Mouse (Mus musculus): ENCODE results near the gene Zswim1. TPM values are rescaled to one million over a fixed set of nuclear protein-coding genes. Genes with fewer than 3 reads are reported as not detected.
"Not testable (repeated sequence)": the region's sequence is repeated elsewhere in the genome, so short reads cannot be mapped to it uniquely, and the experiment has no call there.

The Zswim1 gene
- total RNA-seq, 4 experiments from 2014 or later: 22.2 to 25.1 (median 22.9) TPM

DNA sequence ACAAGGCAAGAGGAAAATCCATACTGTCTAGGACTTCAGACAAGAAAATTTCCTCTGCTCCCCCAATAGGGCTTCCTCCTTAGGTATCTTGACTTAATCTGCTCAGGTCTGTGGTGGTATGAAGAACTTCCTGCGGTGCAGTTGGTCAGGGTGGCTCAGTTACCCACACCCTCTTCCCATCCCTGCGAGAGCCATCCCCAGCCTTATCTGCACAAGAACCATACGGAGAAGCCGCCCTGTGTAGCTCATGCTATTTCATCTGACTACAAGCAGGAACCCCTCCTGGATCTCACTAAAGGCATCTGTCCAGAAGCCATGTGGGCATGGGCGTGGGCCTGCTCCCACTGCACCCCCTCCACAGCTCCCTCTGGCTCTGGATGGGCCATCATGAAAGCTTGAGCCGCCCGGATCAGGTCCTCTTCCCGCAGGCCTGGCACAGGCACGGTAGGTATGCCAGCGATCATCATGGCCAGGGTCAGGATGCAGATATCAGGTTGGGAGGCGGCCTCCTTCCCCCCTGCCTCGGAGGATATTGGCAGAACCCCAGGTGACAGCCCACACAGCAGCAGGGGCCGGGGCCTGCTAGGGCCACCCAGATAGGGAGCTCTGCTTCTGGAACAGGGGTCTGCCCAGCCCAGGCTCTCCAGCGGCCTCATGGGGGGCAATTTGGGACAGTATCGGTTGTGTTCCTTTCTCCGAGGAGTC lies 4.8 kb downstream of the Zswim1 start:
- DNase-seq (ENCODE audit: low spot score in 2 of 2): no peak

DNA sequence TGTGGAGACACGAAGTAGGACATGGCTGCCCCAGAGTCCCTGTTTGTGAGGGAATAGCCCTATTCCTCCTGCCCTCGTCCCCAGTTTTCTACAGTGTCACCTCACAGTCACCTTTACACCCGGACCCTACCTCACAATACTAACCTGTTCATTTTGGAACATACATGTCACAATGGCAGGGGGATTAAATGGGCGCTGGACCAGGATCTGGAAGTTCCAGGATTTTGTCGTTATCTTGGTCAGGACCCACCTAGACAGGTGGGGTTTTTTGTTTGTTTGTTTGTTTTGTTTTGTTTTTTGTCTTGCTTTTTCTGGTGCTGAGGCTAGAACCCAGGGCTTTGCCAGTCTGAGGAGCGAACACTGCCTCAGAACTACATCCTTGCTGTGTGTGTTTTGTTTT lies 6.0 kb downstream of the Zswim1 start, which contains the start of gene Spata25:
Gene Spata25 (minus strand): TSS at position 101 of the 400 bp plus-strand sequence.
- no peak for DNase-seq (ENCODE audit: low spot score in 2 of 2)

DNA sequence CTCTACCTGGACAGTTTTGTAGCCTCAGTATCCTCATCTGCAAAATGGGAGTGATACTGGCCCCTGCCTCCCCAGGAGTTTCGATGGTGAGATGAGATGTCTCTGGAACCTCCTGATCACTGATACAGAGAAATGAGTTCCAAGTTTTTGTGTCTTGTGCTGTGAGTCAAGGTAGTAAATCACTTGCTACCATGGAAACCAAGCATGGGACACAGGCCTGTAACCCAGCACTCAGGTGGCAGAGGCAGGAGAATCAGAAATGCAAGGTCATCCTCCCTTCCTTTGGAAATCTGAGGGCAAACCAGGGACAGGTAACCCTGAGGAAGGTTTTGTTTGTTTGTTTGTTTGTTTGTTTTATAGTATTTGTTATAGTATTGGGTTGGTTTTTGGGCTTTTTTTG lies 6.6 kb downstream of the Zswim1 start:
- DNase-seq (ENCODE audit: low spot score in 2 of 2): no peak

DNA sequence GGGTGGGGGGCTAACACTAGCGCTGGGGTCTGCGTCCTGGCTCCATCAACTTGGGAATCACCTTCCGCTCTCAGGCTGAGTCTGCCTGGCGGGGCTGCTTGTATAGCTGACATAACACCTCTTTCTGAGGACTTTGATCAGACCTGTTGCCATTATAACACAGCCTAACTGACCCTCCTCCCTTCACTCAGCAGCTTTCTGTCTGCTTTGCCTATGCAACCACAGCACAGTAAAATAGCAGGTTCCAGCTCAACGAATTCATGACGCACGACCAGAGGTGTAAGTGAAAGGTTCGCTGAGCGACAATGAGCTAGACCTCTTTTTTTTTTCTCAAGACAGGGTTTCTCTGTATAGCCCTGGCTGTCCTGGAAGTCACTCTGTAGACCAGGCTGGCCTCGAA lies 8.5 kb downstream of the Zswim1 start:
- no peak for DNase-seq (ENCODE audit: low spot score in 2 of 2)

DNA sequence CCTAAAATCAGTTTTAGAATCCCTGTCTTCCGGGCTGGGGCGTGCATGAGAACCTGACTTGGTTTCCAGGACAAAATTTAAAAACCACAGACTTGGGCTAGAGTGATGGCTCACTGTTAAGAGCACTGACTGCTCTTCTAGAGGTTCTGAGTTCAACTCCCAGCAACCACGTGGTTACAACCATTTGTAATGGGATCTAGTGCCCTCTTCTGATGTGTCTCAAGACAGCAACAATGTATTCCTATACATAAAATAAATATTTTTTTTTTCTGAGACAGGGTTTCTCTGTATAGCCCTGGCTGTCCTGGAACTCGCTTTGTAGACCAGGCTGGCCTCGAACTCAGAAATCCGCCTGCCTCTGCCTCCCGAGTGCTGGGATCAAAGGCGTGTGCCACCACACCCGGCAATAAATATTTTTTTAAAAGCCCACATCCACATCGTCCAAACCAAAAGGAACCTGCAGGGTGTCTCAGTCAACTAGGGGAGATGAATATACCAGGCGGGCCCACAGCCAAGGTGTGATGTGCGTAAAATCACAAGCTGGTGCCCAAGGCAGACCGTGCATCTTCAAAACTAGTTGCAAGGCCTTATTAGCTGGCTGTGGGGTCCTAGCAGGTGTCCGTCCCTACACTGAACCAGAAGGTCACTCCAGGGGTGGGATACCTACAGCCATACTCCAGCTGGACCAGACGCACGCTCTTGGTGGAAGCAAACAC lies 9.7 kb downstream of the Zswim1 start:
- no peak for DNase-seq (ENCODE audit: low spot score in 2 of 2)

DNA sequence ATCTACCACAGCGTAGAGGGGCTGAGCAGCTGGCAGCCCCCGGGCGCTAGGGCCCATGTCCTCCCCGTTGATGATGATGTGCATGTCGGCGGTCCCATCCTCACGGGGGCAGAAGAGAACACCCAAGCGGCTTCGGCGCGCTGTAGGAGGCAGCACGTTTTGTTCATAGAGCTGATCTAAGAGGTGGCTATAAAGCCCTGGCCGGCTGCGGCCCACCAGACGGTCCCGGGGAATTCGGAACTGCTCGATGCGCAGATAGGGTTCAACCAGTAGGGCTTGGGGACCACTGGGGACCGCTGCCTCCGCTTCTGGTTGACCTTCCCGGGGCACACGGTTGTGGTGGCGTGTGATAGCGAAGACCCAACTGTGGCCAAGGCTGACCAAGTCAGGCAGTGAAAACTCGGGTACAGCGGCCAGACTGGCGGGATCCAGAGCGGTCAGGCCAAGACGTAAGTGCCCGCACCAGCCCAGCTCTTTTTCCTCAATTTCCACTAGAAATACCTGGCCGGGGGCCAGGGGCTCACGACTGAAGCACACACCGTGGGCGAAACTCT lies 10.3 kb downstream of the Zswim1 start, which contains the start of gene Ctsa:
Gene Ctsa (plus strand): TSS at position 126 of the 554 bp plus-strand sequence.
- peak; percentile 75 to 80 for DNase-seq (ENCODE audit: low spot score in 2 of 2)

DNA sequence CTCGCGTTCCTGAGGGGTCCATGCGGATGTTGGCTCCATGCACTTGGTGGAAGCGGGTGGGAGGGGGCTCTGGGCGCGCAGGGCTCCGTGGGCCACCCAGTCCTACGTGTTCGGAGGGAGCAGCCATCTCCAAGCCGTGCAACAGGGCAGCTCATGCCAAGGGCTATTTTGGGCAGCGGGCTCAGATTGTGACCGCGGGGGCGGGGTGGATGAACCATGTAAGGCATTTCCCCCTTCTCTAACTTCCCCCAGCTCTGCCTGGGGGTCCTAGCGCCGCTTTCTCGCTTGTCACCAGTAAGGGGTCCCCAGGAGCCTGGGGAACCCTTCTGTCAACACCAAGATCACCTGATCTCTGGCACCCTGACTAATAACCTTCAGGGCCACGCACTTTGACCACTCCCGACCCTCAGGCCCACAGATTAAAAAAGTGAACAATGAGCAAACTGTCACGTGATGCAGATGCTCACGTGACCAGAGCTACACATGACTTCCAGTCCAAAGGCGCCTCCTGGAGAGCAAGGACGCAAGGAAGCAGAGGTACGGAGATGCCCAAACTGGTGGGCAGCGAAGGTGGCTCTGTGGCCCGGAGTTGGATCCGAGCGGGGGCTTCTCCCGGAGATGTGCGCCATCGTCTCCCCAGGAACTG lies 11.0 kb downstream of the Zswim1 start, which contains the start of gene Neurl2:
Gene Neurl2 (minus strand): TSS at position 143 of the 646 bp plus-strand sequence.
- peak; percentile 92 to 95 for DNase-seq (ENCODE audit: low spot score in 2 of 2)

DNA sequence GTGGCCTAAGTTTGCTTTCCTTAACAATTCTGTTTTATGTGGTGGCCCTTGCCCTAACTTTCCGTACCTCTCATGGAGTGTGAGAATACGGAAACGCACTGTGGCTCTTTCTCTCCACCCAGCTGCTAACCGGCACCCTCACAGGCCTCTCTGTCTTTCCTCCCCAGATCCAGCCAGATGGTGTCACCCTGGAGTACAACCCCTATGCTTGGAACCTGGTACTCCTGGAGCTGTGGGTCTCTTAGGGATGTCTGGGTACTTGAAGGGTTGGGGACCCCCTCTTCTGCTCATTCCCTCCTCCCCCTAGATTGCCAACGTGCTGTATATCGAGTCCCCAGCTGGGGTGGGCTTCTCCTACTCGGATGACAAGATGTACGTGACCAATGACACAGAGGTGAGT lies 12.0 kb downstream of the Zswim1 start:
- DNase-seq (ENCODE audit: low spot score in 2 of 2): no peak

DNA sequence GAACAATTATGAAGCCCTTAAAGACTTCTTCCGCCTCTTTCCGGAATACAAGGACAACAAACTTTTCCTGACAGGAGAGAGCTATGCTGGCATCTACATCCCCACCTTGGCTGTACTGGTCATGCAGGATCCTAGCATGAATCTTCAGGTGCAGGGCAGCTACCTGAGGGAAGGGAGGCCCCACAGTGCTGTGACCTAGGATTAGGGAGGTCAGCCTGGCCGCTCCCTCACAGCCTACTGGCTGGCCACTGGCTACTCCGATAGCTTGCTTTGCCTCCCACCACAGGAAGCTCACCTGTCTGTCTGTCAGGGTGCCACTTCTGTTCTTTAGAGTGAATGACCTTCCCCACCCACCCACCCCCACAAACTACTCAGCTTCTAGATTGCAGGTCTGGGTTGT lies 12.7 kb downstream of the Zswim1 start:
- no peak for DNase-seq (ENCODE audit: low spot score in 2 of 2)

DNA sequence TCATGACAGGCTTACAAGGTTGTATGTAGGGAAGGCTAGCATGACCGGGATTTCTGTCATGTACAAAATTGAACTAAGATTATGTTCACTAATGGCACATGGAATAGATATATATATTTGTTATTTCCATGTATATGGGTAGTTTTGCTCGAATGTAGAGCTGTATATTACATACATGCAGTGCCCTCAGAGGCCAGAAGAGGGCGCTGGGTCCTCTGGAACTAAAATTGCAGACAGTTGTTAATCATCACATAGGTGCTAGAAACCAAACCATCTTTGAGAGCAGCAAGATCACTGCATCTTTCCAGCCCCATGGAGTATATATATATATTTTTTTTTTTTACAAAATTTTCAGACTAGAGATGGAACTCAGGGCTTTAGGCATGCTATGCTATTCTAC lies 23.3 kb downstream of the Zswim1 start:
- DNase-seq (ENCODE audit: low spot score in 2 of 2): no peak

DNA sequence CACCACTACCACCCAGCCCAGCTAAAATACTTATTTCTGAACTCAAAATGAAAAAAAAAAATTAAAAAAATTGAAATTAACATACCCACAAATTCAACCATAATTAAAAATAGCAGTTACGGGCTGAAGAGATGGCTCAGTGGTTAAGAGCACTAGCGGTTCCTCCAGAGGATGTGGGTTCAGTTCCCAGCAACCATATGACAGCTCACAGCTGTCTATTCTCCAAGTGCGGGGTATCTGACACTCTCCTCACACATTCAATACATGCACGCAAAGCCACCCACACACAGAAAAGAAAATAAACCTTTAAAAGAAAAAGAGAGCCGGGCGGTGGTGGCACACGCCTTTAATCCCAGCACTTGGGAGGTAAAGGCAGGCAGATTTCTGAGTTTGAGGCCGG lies 27.6 kb downstream of the Zswim1 start:
- DNase-seq (ENCODE audit: low spot score in 2 of 2): no peak

DNA sequence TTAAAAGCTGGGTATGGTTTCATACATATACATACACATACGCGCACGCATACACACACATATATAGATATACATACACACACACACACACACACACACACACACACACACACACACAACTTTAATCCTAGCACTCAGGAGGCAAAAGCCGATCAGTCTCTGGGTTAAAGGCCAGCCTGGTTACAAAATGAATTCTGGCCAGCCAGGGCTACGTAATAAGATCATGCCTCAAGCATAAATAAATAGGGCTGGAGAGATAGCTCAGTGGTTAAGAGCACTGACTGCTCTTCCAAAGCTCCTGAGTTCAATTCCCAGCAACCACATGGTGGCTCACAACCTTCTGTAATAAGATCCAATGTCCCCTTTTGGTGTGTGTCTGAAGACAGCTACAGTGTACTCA lies 33.1 kb downstream of the Zswim1 start:
- DNase-seq (ENCODE audit: low spot score in 2 of 2): not testable (repeated sequence)

DNA sequence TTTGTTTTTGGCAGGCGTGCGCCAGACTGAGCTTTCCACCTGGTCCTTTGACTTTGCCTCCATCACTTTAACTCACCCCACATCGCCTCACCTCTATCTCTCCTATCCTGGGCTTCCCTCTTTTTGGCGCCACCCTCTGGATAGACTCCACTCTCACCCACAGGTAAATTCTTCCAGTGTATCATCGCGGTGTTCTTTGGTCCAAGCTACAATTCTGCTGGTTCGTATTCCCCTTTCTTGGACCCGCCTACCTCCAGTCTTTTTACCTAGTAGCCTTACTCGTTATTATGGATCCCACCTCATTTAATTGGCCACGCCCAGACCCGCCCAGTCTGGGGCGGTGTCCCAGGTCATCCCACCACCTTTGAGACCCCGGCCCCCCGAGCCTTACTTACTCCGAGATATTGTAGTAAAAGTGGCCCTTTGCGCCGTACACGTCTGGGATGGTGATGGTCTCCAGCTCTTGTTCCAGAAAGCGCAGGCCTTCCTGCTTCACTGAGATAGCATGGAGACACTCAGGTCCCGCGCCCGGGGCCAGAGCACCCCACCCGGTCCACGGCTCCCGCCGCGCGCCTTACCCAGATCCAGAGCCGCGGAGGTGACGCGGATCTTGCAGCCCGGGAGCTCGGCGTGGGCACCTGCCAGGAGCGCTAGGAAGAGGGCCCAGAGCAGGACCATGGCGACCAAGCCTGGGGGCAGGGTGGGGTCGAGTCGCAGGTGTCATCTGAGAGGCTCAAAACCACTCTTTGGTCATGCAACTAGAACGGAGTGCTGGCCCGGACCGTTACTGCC lies 34.0 kb downstream of the Zswim1 start:
- DNase-seq (ENCODE audit: low spot score in 2 of 2): no peak

DNA sequence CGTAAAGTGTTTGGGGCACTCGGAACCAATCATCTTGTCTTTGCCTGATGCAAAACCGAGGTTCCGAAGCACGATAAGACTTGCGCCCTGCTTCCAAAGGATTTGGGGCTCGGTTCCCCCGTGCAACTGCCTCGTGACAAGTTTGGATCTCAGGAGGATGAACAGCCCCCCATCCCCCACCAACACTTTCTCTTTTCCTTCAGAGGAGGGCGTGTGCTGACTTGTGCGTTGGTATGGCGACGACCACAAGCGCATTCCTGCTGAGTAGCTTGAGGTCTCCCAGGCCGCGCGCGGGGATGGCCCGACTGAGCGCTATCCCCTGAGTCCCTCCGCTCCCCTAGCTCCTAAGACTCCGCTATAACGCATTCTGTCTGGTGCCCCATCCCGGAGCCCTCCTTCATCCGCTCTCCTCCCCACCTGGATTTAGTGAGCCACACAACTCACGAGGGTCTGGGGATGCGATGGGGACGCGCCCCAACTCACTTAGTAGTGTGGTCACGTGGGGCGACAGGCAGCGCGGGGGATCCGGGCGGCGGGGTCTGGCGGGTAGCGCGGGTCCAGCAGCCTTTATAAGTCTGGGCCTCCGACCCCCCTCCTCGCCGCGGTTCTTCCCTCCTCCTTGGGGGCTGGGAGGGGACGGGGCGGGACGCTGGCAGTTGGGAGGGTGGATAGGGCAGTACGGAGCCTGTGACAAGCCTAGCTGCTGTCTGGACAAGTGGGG lies 34.8 kb downstream of the Zswim1 start, which contains the start of gene Pltp:
Gene Pltp (minus strand): TSS at position 611 of the 721 bp plus-strand sequence.
- DNase-seq (ENCODE audit: low spot score in 2 of 2): no peak

DNA sequence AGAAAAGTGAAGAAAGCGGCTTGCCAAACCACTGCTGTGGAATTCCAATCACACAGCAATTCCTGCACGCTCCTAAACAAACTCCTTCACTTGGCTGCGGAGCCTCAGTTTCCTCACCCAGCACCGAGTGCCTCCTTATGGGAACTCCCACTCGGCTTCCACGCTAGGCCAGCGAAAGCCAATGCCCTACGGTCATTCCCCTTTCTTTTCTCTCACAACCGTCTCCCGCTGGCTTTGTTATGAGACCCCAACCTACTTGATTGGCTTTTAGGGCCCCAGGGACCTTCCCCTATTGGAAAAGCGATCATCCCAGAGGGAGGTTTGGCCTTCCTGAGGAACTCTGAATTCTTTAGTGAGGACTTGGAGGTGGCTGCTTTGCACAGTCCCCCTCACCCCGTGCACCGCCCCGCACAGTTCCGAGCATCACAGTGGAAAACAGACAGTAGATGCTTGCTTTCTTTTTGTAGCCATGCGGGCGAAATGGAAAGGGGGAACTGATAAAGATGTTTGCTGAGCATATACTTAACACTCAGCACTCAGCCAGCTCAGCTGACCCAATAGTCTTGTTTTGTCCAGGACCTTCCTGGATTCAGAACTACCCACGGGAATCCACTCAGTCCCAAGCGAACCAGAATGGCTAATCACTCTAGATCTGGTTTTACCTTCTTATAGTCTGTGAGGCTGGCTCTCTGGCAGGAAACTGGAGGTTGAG lies 35.5 kb downstream of the Zswim1 start:
- DNase-seq (ENCODE audit: low spot score in 2 of 2): no peak

DNA sequence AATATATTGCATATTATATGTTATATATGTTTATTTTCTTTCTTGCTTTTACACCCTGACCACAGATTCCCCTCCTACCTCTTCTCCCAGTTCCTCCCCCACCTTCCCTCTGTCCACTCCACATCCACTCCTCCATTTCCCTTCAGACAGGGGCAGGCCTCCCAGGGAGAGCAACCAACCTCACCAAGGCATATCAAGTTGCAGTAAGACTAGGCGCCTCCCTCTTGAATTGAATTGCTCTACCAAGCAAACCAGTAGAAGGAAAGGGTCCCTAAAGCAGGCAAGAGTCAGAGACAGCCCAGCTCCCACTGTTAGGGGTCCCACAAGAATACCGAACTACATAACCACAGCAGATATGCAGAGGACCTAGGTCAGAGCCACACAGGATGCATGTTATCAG lies 36.7 kb downstream of the Zswim1 start:
- DNase-seq (ENCODE audit: low spot score in 2 of 2): no peak

DNA sequence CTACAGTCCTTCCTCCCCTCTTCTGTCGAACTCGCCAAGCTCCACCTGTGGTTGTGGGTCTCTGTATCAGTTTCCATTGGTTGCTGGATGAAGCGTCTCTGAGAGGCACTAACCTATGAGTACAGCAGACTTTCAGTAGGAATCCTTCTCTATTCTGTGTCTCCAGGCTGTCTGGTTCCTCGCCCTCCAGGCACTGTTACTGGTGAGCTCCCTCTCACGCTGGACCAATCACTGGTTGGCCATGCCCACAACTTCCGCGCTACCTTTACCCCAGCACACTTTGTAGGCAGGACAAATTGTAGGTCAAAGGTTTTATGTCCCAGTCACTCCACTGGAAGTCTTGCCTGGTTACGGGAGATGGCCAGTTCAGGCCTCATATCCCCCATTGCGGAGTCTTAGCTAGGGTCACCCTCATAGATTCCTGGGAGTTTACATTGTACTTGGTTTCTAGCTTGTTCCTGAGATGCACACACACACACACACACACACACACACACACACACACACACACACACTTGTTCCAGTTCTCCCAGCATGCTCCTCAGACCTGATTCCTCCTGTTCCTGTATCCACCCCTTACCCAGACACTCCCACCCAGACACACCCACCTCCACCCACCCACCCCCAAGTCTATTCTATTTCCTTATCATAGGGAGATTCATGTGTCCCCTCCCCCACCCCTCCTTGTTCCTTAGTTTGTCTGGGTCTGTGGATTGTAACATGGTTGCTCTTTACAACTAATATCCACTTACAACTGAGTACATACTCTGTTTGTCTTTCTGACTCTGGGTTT lies 37.4 kb downstream of the Zswim1 start:
- DNase-seq (ENCODE audit: low spot score in 2 of 2): no peak

DNA sequence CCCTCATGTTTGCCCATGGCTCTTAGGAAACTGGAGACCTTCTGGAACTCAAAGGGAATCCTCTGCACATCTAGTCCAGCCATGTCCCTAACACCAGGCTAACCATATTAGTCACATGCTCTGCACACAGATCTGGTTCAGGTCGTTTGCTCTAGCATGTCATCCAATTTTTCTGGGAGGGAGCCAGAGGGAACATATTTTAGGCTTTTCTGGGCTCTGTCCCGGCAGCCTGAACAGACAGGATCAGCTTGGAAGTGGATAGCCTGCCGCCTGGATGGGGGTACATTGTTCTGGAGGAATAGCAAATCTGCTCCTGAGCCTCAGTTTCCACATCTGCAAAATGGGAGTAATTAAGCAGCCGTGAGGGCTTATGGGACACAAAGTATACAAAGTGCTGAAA lies 38.6 kb downstream of the Zswim1 start:
- DNase-seq (ENCODE audit: low spot score in 2 of 2): no peak
